8 mouse cellular contexts compared by ENCODE assay signal in the genomic region with DNA sequence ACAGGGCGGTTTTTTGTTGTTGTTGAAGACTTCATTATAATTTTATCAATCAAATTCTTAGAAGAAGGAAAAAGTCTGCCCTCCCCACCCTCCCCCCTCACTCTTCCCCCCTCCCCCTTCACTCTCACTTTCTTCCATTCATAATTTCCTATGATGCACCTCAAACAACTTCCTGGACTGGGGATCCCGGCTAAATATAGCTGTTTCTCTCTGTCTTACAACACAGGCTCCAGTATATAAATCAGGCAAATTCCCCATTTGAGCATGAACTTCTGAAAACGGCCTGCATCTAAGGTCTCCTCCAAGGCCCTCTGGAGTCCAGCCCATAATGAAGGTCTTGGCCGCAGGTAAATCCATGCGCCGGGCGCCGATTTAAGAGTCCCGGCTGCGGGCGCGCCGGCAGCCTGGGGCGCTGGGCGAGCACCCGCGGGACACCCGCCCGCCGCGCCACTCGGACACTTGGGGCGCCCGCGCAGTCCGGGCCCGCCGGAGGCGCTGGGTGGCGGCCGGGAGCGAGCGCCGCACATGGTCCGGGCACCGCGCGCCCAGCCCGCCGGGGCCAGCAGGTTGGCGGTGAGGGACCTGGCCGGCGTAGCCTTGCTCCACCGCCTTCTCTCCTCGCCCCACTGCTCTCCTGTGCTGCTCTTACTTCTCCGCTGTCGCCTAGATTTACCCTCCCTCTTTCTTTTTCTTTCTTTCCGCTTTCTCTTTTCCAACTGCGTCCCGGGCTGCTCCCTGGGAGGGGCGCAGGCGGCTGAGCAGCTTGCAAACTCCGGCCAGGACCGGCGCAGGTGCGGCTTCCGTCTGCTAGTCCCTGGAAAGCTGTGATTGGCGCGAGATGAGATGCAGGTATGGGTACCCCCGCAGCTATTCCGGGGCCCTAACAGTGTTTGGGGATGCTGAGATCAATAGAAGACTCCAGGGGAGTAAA. TPM values are rescaled to one million over a fixed set of nuclear protein-coding genes. Genes with fewer than 3 reads are reported as not detected.
A peak's percentile ranks its signal among the peaks of the same experiment; 100 is the strongest.
DNase-seq lines count a peak whose midpoint lies in the region; ATAC-seq and TF ChIP-seq lines count a peak whose summit lies in the region.

No protein-coding gene starts in this region.

- H3K9me3 ChIP-seq in forebrain, embryonic 16.5 days (ENCODE audit: control insufficient read depth, low read length): no peaks in the 10 kb centered on the region
- no peaks in the 10 kb centered on the region for H3K9me3 ChIP-seq in intestine, embryonic 15.5 days

- no peak for TF ChIP-seq POLR2A in lung, adult 2 months (IDR thresholded peaks at IDR 0.05; ENCODE audit: borderline replicate concordance, extremely low read depth, low read depth, low read length)
- TF ChIP-seq POLR2A in olfactory bulb, adult 2 months (IDR thresholded peaks at IDR 0.05; ENCODE audit: insufficient read depth, low read depth, low read length): no peak

- no peak overlapping the region for H3K27ac ChIP-seq in forebrain, embryonic 16.5 days (ENCODE audit: low read length)
- H3K27ac ChIP-seq in intestine, embryonic 15.5 days: peak overlapping the region; percentile 73
- H3K27ac ChIP-seq in olfactory bulb, adult 2 months (ENCODE audit: insufficient read depth, low read depth, low read length): no peak overlapping the region

- peak overlapping the region; percentile 92 for H3K4me2 ChIP-seq in forebrain, embryonic 16.5 days (ENCODE audit: low read length)
- peak overlapping the region; percentile 90 for H3K4me2 ChIP-seq in intestine, embryonic 15.5 days (replicated peaks)

- peak; percentile 64 to 72 for DNase-seq in cerebellum, postnatal 25 days
- no peak for DNase-seq in cerebellum, adult 11-12 months
- DNase-seq in R1 (ENCODE audit: low read depth, low spot score) (peak; percentile 78), adipocyte (ENCODE audit: low spot score) (no peak)
- DNase-seq in lung, adult 2 months: peak; percentile 64

- TF ChIP-seq CTCF in lung, adult 2 months (IDR thresholded peaks at IDR 0.05; ENCODE audit: insufficient read depth, low read length): no peak
- no peak for TF ChIP-seq CTCF in olfactory bulb, adult 2 months (IDR thresholded peaks at IDR 0.05; ENCODE audit: insufficient read depth, low read depth, low read length)

- H3K9ac ChIP-seq in forebrain, embryonic 16.5 days (replicated peaks; ENCODE audit: low read depth, low read length): peak overlapping the region; percentile 55
- H3K9ac ChIP-seq in intestine, embryonic 15.5 days: peak overlapping the region; percentile 64

- peaks cover 34% of the 10 kb centered on the region for H3K27me3 ChIP-seq in forebrain, embryonic 16.5 days (replicated peaks; ENCODE audit: control insufficient read depth, insufficient read depth, low read length)
- H3K27me3 ChIP-seq in intestine, embryonic 15.5 days (replicated peaks): peaks cover 30% of the 10 kb centered on the region

- H3K4me3 ChIP-seq in forebrain, embryonic 16.5 days (replicated peaks; ENCODE audit: low read length): peak overlapping the region; percentile 51
- H3K4me3 ChIP-seq in intestine, embryonic 15.5 days (replicated peaks): peak overlapping the region; percentile 58
- H3K4me3 ChIP-seq in lung, adult 2 months (replicated peaks; ENCODE audit: extremely low read depth, low read depth, low read length): peak overlapping the region; percentile 84
- peak overlapping the region; percentile 44 for H3K4me3 ChIP-seq in olfactory bulb, adult 2 months (ENCODE audit: insufficient read depth, low read depth, low read length)

- WGBS in forebrain, embryonic 16.5 days: under 1% methylated on average over 57 of the region's 61 CpGs
- under 1% methylated on average over 60 of the region's 61 CpGs for WGBS in intestine, embryonic 15.5 days
- WGBS in lung, adult 2 months: under 1% methylated on average over 61 of the region's 61 CpGs
- WGBS in olfactory bulb, adult 2 months: 1% methylated on average over 61 of the region's 61 CpGs

- peak; percentile 41; the same call in 1 of the 2 replicates for ATAC-seq in forebrain, embryonic 16.5 days
- ATAC-seq in intestine, embryonic 15.5 days: peak; percentile 70

- H3K36me3 ChIP-seq in forebrain, embryonic 16.5 days (ENCODE audit: control insufficient read depth, insufficient read depth): no peaks in the 10 kb centered on the region
- no peaks in the 10 kb centered on the region for H3K36me3 ChIP-seq in intestine, embryonic 15.5 days

- peaks cover 18% of the 10 kb centered on the region for H3K4me1 ChIP-seq in forebrain, embryonic 16.5 days (replicated peaks; ENCODE audit: control insufficient read depth, insufficient read depth, low read length)
- peaks cover 53% of the 10 kb centered on the region for H3K4me1 ChIP-seq in intestine, embryonic 15.5 days (replicated peaks)
- peaks cover 2% of the 10 kb centered on the region for H3K4me1 ChIP-seq in lung, adult 2 months (ENCODE audit: control insufficient read depth, insufficient read depth, low read length)
- H3K4me1 ChIP-seq in olfactory bulb, adult 2 months (ENCODE audit: control insufficient read depth, insufficient read depth, low read length): peaks cover 25% of the 10 kb centered on the region

RNA-seq across cellular contexts. Expression of gene Lif, which starts 9.2 kb away (rescaled TPM):
- polyA plus RNA-seq in forebrain, embryonic 16.5 days (2015; fragmentation: Nextera tagmentation; extraction: Ambion mirVana): 0.05 TPM in 1 of 2 replicates, not detected in the other
- polyA plus RNA-seq in intestine, embryonic 15.5 days (2015; fragmentation: Nextera tagmentation; extraction: Ambion mirVana): 0.62 and 0.92 TPM in 2 replicates
- 3.5 and 4.9 TPM in 2 replicates for polyA plus RNA-seq in lung, adult 2 months (2012; rRNA removed)
- not detected in 2 replicates for polyA plus RNA-seq in olfactory bulb, adult 2 months (2012; ENCODE audit: insufficient read depth, insufficient read length, low replicate concordance, missing spikeins)

RNA-seq across cellular contexts. Expression of gene Osm, which starts 30.3 kb away (rescaled TPM):
- 0.10 TPM in 1 of 2 replicates, not detected in the other for polyA plus RNA-seq in forebrain, embryonic 16.5 days (2015; fragmentation: Nextera tagmentation; extraction: Ambion mirVana)
- polyA plus RNA-seq in intestine, embryonic 15.5 days (2015; fragmentation: Nextera tagmentation; extraction: Ambion mirVana): 0.20 and 0.26 TPM in 2 replicates
- 1.0 and 1.3 TPM in 2 replicates for polyA plus RNA-seq in lung, adult 2 months (2012; rRNA removed)
- polyA plus RNA-seq in olfactory bulb, adult 2 months (2012; ENCODE audit: insufficient read depth, insufficient read length, low replicate concordance, missing spikeins): not detected in 2 replicates

RNA-seq across cellular contexts. Expression of gene Castor1, which starts 48.5 kb away (rescaled TPM):
- 2.3 TPM in 2 replicates for polyA plus RNA-seq in forebrain, embryonic 16.5 days (2015; fragmentation: Nextera tagmentation; extraction: Ambion mirVana)
- polyA plus RNA-seq in intestine, embryonic 15.5 days (2015; fragmentation: Nextera tagmentation; extraction: Ambion mirVana): 3.1 and 4.5 TPM in 2 replicates
- polyA plus RNA-seq in lung, adult 2 months (2012; rRNA removed): 23.3 and 26.2 TPM in 2 replicates
- polyA plus RNA-seq in olfactory bulb, adult 2 months (2012; ENCODE audit: insufficient read depth, insufficient read length, low replicate concordance, missing spikeins): not detected in 2 replicates

Comparison
In these comparisons a context has a peak if more than half of its experiments do, and no peak if none do; other contexts are left out.
1. DNase-seq: peak in cerebellum, postnatal 25 days (2 of 2), R1 (single experiment) and lung, adult 2 months (single experiment); none in cerebellum, adult 11-12 months (single experiment) and adipocyte (single experiment).
2. Peak in every context shown above with its lines, with median percentiles within 50 percentile points of each other: H3K4me3 ChIP-seq.